Mouse (Mus musculus) forebrain, embryonic 13.5 days (tissue): Measurements from ENCODE around the gene Mfsd6l. TPM values are rescaled to one million over a fixed set of nuclear protein-coding genes. Genes with fewer than 3 reads are reported as not detected.

ENCODE experiments used
- ATAC-seq: fragments of 200-750 bp; cut with Nextera tagmentation; 2 replicates; pipeline ENCODE4 v1.8.0; 2017
- H3K27ac ChIP-seq: fragments of 300-500 bp; sonication (generic); 2 replicates; pipeline ENCODE4 v1.5.1; 2015; ENCODE audit warnings: inconsistent platforms, mild to moderate bottlenecking, moderate library complexity
- H3K27me3 ChIP-seq: fragments of 300-500 bp; sonication (generic); 2 replicates; pipeline ENCODE4 v1.6.1; 2015; ENCODE audit warnings: mild to moderate bottlenecking, inconsistent platforms
- H3K36me3 ChIP-seq: fragments of 300-500 bp; sonication (generic); 2 replicates; pipeline ENCODE4 v1.6.1; 2015; ENCODE audit warnings: mild to moderate bottlenecking, inconsistent platforms; ENCODE audit not compliant: poor library complexity, severe bottlenecking
- H3K4me1 ChIP-seq: fragments of 300-500 bp; sonication (generic); 2 replicates; pipeline ENCODE4 v1.6.1; 2015; ENCODE audit warnings: inconsistent platforms
- H3K4me2 ChIP-seq: fragments of 300-500 bp; sonication (generic); 2 replicates; pipeline ENCODE4 v1.6.1; 2015; ENCODE audit warnings: inconsistent platforms, mild to moderate bottlenecking, moderate library complexity
- H3K4me3 ChIP-seq: fragments of 300-500 bp; sonication (generic); 2 replicates; pipeline ENCODE4 v1.5.1; 2015; ENCODE audit warnings: mild to moderate bottlenecking, inconsistent platforms
- H3K9ac ChIP-seq: fragments of 300-500 bp; sonication (generic); 2 replicates; pipeline ENCODE4 v1.6.1; 2015; ENCODE audit warnings: mild to moderate bottlenecking, inconsistent platforms
- H3K9me3 ChIP-seq: fragments of 300-500 bp; sonication (generic); replicated peaks from 2 replicates; pipeline ENCODE4 v1.6.1; 2016; ENCODE audit warnings: inconsistent platforms
- WGBS: fragments of 180-500 bp; shearing (Covaris S2); methylation state at CpG from one replicate; pipeline ENCODE4 v1.1.7; 2015; 5-methylcytosine and 5-hydroxymethylcytosine counted together
- polyA plus RNA-seq: library from polyadenylated mRNA; unstranded; fragments of >200 nt; fragmentation: Nextera tagmentation; extraction: Ambion mirVana; gene quantifications from 2 replicates; pipeline ENCODE4 v1.2.1, GENCODE M21; 2015

Gene Mfsd6l
- polyA plus RNA-seq, 1 experiment from 2014 or later: not detected

GRCm38 (mm10) chr11:68561957-68562950, 6.3 kb downstream of the Mfsd6l start:
- WGBS: 78% methylated on average over 11 of the region's 11 CpGs
- ATAC-seq: no peak

GRCm38 (mm10) chr11:68564356-68565031, 8.5 kb downstream of the Mfsd6l start:
- no peak overlapping the region for H3K27ac ChIP-seq
- WGBS: 87% methylated on average over 13 of the region's 13 CpGs
- no peak for ATAC-seq
- no peak overlapping the region for H3K4me3 ChIP-seq
- no peaks in the 10 kb centered on the region for H3K36me3 ChIP-seq
- 0 out of 2 replicates have a peak, but pooled peaks cover 4% of the 10 kb centered on the region for H3K4me1 ChIP-seq
- H3K27me3 ChIP-seq: 0 out of 2 replicates have a peak, but pooled peaks cover 7% of the 10 kb centered on the region
- no peaks in the 10 kb centered on the region for H3K9me3 ChIP-seq
- H3K4me2 ChIP-seq: no peak overlapping the region
- H3K9ac ChIP-seq: no peak overlapping the region

More at GRCm38 (mm10) chr11:68561957-68562950, 6.3 kb downstream of the Mfsd6l start:
- Histone ChIP-seq H3K4me2 (no peak overlapping the region), H3K9me3 (no peaks in the 10 kb centered on the region; the same call in 1 of the 2 replicates), H3K27ac (no peak overlapping the region), H3K4me3 (no peak overlapping the region), H3K36me3 (no peaks in the 10 kb centered on the region), H3K4me1 (0 out of 2 replicates have a peak, but pooled peaks cover 4% of the 10 kb centered on the region), H3K27me3 (0 out of 2 replicates have a peak, but pooled peaks cover 4% of the 10 kb centered on the region), H3K9ac (no peak overlapping the region)

- Histone ChIP-seq H3K27me3 (0 out of 2 replicates have a peak, but pooled peaks cover 7% of the 10 kb centered on the region), H3K9me3 (no peaks in the 10 kb centered on the region), H3K4me2 (no peak overlapping the region), H3K4me3 (no peak overlapping the region), H3K4me1 (0 out of 2 replicates have a peak, but pooled peaks cover 4% of the 10 kb centered on the region), H3K9ac (no peak overlapping the region), H3K27ac (no peak overlapping the region), H3K36me3 (no peaks in the 10 kb centered on the region)
- 91% methylated on average over 3 of the region's 3 CpGs for WGBS
- ATAC-seq: no peak
Measured at GRCm38 (mm10) chr11:68565032-68565429, 9.0 kb downstream of the Mfsd6l start.

- Histone ChIP-seq H3K4me2 (peak overlapping the region; percentile 66), H3K36me3 (no peaks in the 10 kb centered on the region), H3K4me1 (0 out of 2 replicates have a peak, but pooled peaks cover 4% of the 10 kb centered on the region), H3K27me3 (0 out of 2 replicates have a peak, but pooled peaks cover 7% of the 10 kb centered on the region), H3K9me3 (no peaks in the 10 kb centered on the region), H3K27ac (no peak overlapping the region), H3K9ac (peak overlapping the region; percentile 54), H3K4me3 (peak overlapping the region; percentile 35)
- ATAC-seq: 0 out of 2 replicates have a peak, but pooled peaks have one; percentile 70
- 17% methylated on average over 17 of the region's 17 CpGs for WGBS
Measured at GRCm38 (mm10) chr11:68566447-68567059, 10.6 kb downstream of the Mfsd6l start.

GRCm38 (mm10) chr11:68570861-68571260, 14.9 kb downstream of the Mfsd6l start:
- Histone ChIP-seq H3K4me1 (0 out of 2 replicates have a peak, but pooled peaks cover 4% of the 10 kb centered on the region), H3K27ac (no peak overlapping the region), H3K27me3 (0 out of 2 replicates have a peak, but pooled peaks cover 7% of the 10 kb centered on the region), H3K4me2 (no peak overlapping the region), H3K9me3 (no peaks in the 10 kb centered on the region), H3K4me3 (no peak overlapping the region), H3K36me3 (no peaks in the 10 kb centered on the region), H3K9ac (no peak overlapping the region)
- 89% methylated on average over 5 of the region's 5 CpGs for WGBS
- no peak for ATAC-seq

- WGBS: 93% methylated on average over 1 of the region's 1 CpGs
Measured at GRCm38 (mm10) chr11:68577076-68577475, 21.1 kb downstream of the Mfsd6l start.

GRCm38 (mm10) chr11:68579462-68579881, 23.5 kb downstream of the Mfsd6l start:
- ATAC-seq: peak; percentile 65
- H3K9ac ChIP-seq: peak overlapping the region; percentile 53; the same call in 1 of the 2 replicates
- no peaks in the 10 kb centered on the region for H3K36me3 ChIP-seq
- WGBS: 17% methylated on average over 9 of the region's 9 CpGs
- no peaks in the 10 kb centered on the region for H3K27me3 ChIP-seq
- H3K4me3 ChIP-seq: no peak overlapping the region
- H3K27ac ChIP-seq: peak overlapping the region; percentile 48
- peak overlapping the region; percentile 24 for H3K4me2 ChIP-seq
- H3K4me1 ChIP-seq: peaks cover 25% of the 10 kb centered on the region
- H3K9me3 ChIP-seq: no peaks in the 10 kb centered on the region

More at GRCm38 (mm10) chr11:68577076-68577475, 21.1 kb downstream of the Mfsd6l start:
- no peak overlapping the region for H3K9ac ChIP-seq
- no peak overlapping the region for H3K4me2 ChIP-seq
- no peaks in the 10 kb centered on the region for H3K36me3 ChIP-seq
- H3K27ac ChIP-seq: no peak overlapping the region
- H3K27me3 ChIP-seq: no peaks in the 10 kb centered on the region
- peaks cover 19% of the 10 kb centered on the region for H3K4me1 ChIP-seq
- ATAC-seq: no peak
- H3K9me3 ChIP-seq: no peaks in the 10 kb centered on the region
- H3K4me3 ChIP-seq: no peak overlapping the region

GRCm38 (mm10) chr11:68580566-68580965, 24.6 kb downstream of the Mfsd6l start:
- H3K36me3 ChIP-seq: no peaks in the 10 kb centered on the region
- H3K4me3 ChIP-seq: no peak overlapping the region
- no peak for ATAC-seq
- no peak overlapping the region for H3K27ac ChIP-seq
- H3K4me1 ChIP-seq: peaks cover 25% of the 10 kb centered on the region
- no peak overlapping the region for H3K4me2 ChIP-seq
- H3K27me3 ChIP-seq: no peaks in the 10 kb centered on the region
- no peak overlapping the region for H3K9ac ChIP-seq
- 15% methylated on average over 6 of the region's 6 CpGs for WGBS
- H3K9me3 ChIP-seq: no peaks in the 10 kb centered on the region

- Histone ChIP-seq H3K9me3 (no peaks in the 10 kb centered on the region), H3K36me3 (no peaks in the 10 kb centered on the region), H3K4me2 (no peak overlapping the region), H3K27ac (no peak overlapping the region), H3K4me1 (peaks cover 25% of the 10 kb centered on the region), H3K9ac (no peak overlapping the region), H3K4me3 (no peak overlapping the region), H3K27me3 (no peaks in the 10 kb centered on the region)
- peak; percentile 72; the same call in 1 of the 2 replicates for ATAC-seq
- WGBS: 77% methylated on average over 13 of the region's 13 CpGs
Measured at GRCm38 (mm10) chr11:68583225-68583624, 27.2 kb downstream of the Mfsd6l start.

GRCm38 (mm10) chr11:68583906-68584480, 28.0 kb downstream of the Mfsd6l start:
- 69% methylated on average over 8 of the region's 8 CpGs for WGBS
- Histone ChIP-seq H3K4me1 (peaks cover 25% of the 10 kb centered on the region), H3K9me3 (no peaks in the 10 kb centered on the region), H3K9ac (no peak overlapping the region), H3K27ac (peak overlapping the region; percentile 27; the same call in 1 of the 2 replicates), H3K27me3 (no peaks in the 10 kb centered on the region), H3K4me3 (no peak overlapping the region), H3K36me3 (no peaks in the 10 kb centered on the region), H3K4me2 (no peak overlapping the region)
- no peak for ATAC-seq

GRCm38 (mm10) chr11:68585890-68586289, 29.9 kb downstream of the Mfsd6l start:
- H3K4me2 ChIP-seq: no peak overlapping the region
- 27% methylated on average over 3 of the region's 3 CpGs for WGBS
- no peaks in the 10 kb centered on the region for H3K36me3 ChIP-seq
- no peak overlapping the region for H3K27ac ChIP-seq
- no peak for ATAC-seq
- peaks cover 8% of the 10 kb centered on the region; the same call in 1 of the 2 replicates for H3K4me1 ChIP-seq
- H3K9me3 ChIP-seq: no peaks in the 10 kb centered on the region
- H3K9ac ChIP-seq: no peak overlapping the region
- H3K4me3 ChIP-seq: no peak overlapping the region
- no peaks in the 10 kb centered on the region for H3K27me3 ChIP-seq
